Mouse (Mus musculus): ENCODE measurements at regions not wholly inside any gene's neighbourhood (a gene's known extent, or its start where the extent isn't known, plus 50 kb on each side); places are given as distances from the start of the nearest gene placed in this dataset.
"Not testable (repeated sequence)": the region's sequence is repeated elsewhere in the genome, so short reads cannot be mapped to it uniquely, and the experiment has no call there.

DNA sequence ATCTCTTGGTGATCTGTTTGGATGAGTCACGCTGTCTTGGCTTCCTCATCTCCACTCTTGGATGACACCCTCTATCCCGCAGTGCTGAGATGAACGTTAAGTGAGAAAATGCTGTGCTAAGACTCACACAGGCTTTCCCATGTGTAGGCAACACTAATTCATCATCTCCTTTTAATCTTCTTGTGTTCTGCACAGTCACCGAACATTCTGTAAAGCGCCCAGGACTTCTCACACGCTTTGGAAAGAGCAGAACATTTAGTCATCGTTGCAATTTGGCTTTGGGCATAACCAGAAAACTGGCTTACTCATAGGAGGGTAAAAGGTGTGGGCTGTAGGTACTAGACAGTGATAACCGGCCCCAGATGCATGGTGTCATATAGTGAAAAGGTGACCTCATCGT lies 94.9 kb downstream of the Plppr4 start:
- intact Hi-C loops (cut with DNase I): no loop called here
- peak in 1 of 2 experiments; percentile 10 for DNase-seq (ENCODE audit: extremely low spot score in 1 of 2, low spot score in 2 of 2)

DNA sequence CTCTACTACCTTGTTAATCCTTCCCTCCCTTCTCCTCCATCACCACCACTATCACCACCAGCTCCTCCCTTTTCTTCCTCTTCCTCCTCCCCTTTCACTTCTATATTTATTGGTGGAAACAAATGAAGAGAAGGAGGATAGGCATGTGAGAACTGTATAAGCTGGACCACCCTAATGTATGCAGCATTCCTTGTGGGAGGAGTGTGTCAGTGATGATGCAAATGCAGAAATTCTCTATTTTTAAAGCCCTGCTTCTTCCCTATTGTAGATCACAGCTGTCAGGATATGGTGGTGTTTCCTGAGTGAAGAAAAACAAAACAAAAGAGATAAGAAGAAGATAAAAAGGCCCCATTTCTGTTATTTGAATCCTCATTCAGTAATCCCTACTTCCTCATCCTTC lies 112.8 kb downstream of the Plppr4 start:
- DNase-seq (ENCODE audit: extremely low spot score in 1 of 2, low spot score in 2 of 2): no peak
- intact Hi-C loops (cut with DNase I): no loop called here

DNA sequence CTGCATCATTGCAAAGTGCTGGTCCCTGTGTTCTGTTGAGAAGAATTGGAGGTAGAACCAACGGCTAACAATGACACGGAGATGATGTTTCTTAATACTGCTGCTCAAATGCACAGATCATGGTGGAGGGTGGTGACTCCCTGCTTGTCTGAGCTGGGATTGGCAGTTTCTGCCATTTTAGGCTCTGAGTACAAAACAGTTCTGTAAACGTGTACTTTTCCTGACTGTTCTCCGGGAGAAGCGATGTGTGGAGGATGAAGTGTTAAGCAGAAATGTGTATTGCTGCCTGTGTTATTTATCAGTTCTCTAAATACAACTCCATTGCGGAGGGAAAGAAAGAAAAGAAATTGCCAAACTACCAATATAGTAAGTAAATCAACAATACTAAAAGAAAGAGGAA lies 118.9 kb downstream of the Plppr4 start:
- DNase-seq (ENCODE audit: extremely low spot score in 1 of 2, low spot score in 2 of 2): no peak
- intact Hi-C loops (cut with DNase I): no loop called here

DNA sequence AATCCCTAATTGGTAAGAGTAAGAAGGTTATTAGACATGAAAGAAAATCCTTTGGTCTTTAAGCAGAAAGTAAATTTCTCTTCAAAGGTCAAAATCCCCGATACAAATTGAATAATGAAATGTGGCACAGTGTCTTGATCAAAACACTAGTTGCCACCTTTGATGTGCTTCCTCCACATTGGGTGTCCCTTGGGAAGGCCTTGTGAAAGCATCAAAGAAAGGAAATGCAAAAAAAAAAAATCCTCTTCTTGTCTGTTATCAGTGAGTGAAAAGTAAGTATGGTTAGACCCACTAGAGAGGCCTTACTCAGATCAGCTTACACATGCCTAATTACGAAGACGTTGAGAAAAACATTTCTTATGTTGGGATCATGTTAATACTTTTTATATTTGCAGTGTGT lies 134.1 kb downstream of the Plppr4 start:
- DNase-seq (ENCODE audit: extremely low spot score in 1 of 2, low spot score in 2 of 2): no peak
- intact Hi-C loops (cut with DNase I): no loop called here

DNA sequence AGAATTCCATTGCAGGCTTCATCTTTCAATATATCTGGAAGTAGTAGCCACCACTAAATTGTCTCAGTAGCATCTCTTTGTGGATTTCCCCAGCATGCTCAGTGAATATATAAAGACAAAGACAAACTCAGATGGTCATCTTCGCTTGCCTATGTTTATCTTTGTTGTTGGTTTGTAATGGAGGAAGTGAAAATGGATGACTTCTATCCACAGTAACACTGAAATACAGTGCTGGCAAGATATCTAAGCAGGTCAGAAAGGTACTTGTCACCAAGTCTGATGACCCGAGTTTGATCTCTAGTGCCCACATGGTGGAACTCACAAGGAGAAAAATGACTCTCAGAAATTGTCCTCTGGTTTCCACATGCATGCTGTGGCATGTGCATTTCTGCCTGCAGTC lies 135.6 kb downstream of the Plppr4 start:
- no peak for DNase-seq (ENCODE audit: extremely low spot score in 1 of 2, low spot score in 2 of 2)
- intact Hi-C loops (cut with DNase I): no loop called here

DNA sequence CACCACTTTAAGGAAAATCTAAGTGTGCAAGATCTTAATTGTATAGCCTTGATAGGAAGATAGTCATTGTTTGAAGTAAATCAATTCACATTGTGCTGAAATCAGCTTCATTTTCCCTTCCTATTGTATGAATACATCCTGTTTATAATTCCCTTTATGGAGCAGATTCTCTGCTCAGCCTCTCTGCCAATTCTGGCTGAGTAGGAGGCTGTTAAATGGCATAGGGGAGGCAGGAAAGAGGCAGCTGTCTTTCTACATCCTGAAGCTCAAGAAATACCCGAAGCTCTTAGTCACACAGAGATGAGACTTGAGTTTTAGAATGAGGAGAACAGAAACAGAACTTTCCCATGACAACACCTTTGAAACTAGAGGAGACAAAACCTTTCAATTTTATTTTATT lies 142.7 kb downstream of the Plppr4 start:
- peak in 1 of 2 experiments; percentile 6 for DNase-seq (ENCODE audit: extremely low spot score in 1 of 2, low spot score in 2 of 2)
- intact Hi-C loops (cut with DNase I): no loop called here

DNA sequence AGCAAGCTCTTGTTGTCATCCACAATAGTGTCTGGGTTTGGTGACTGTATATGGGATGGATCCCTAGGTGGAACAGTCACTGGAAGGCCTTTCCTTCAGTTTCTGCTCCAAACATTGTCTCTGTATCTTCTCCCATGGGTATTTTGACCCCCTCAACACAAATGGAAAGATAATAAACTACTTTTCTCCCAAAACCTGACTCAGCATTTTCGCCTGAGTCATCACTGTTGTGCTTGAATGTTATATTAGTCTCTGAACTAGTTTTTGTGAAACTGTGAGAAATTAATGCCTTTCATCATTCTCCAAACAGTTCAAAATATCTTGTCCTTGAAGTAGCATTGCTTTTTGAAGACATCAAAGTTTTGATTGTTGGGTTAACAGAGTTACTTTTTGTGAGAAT lies 168.8 kb downstream of the Plppr4 start:
- no peak for DNase-seq (ENCODE audit: extremely low spot score in 1 of 2, low spot score in 2 of 2)
- intact Hi-C loops (cut with DNase I): no loop called here

DNA sequence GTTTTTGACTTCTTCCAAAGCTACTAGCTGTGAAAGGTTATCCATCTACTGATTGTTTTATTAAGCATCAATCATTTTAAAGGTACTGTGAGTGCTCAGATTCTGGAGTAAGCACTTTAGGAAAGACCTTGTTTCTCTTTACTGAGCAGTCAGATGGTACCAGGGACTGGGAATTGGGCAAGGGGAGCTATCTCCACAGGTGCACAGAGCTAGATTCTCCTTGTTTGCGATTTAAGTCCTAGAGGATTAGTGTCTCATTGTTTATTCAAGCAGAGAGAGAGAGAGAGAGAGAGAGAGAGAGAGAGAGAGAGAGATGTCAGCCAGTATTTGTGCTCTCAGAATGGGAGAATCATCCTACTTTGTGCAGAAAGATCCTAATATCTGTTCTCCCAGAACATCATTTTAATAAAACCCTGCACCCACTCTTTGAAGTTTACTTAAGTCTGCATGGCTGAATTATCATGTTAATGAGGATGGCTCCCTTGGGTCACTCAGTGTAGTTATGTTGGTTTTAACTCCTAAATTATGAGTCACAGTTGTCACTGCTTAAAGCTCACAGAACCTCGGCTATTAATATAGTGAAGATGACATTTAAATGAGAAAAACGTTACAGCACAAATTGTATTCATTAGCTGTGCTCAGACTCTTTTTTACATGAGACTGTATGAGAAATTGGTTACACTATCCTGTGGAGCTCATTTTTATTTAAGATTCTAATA lies 171.7 kb downstream of the Plppr4 start:
- intact Hi-C loops (cut with DNase I): no loop called here
- no peak for DNase-seq (ENCODE audit: extremely low spot score in 1 of 2, low spot score in 2 of 2)

DNA sequence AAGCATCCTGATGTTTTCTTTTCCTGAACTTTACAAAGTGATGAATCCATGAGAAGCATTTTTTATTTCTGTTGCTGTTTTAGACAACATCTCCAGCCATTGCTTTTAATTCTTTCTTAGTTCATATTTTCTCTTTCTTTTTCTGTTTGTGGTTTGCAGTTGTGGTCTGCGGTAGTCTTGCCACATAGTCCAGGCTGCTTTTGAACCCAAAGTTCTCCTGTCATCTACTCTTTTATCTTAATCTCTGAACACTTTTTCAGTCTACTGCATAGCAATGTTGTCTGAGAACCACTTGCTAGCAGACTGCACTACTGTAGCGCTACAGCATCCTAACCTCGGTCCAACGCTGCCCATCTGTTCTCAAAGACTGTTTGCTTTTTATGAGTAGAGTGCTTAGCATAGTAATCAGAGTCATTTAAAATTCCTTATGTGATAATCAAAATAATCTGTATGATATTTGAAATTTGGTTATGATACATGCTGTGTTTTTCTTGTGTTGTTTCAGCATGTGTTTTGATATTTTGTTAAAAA lies 177.0 kb downstream of the Plppr4 start:
- intact Hi-C loops (cut with DNase I): no loop called here
- DNase-seq (ENCODE audit: extremely low spot score in 1 of 2, low spot score in 2 of 2): peak in 1 of 2 experiments; percentile 17

DNA sequence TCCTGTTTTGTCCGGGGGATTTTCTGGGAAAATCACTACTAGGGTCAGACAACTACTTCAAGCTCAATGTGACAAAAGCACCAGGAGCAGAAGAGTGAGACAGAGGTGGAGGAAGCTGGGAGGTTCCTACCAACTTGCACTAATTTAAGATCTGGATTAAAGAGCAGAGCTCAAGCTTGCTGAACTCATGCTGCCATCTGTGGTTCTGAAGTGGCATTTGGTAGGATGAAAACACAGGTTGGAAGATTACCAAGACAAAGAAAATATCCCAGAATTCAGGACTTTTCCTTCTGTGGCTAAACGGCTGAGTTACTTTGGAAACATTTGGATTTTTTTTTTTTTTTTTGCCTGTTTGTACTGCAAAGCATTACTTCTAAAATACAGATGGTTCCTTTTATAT lies 190.9 kb downstream of the Plppr4 start:
- intact Hi-C loops (cut with DNase I): no loop called here
- DNase-seq (ENCODE audit: extremely low spot score in 1 of 2, low spot score in 2 of 2): no peak

DNA sequence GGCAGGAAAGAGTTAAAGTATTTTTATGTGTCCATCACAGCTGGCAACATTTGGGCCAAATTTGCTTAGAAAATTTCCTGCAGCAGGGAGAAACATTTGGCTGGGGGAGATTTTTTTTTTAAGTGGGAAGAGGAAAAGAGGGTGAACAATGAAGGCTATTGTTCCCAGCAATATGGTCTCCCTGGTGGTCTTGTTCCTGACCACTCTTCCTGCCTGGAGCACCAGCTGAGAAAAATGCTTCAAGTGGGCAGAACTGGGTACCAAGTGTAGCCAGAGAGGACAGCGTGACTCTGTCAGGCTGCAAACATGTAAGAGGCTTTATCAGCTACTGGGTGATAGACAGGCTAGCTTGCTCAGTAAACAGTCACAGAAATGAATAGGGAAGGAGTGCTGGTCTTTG lies 194.3 kb upstream of the Palmd start:
- intact Hi-C loops (cut with DNase I): no loop called here
- DNase-seq (ENCODE audit: extremely low spot score in 1 of 2, low spot score in 2 of 2): no peak

DNA sequence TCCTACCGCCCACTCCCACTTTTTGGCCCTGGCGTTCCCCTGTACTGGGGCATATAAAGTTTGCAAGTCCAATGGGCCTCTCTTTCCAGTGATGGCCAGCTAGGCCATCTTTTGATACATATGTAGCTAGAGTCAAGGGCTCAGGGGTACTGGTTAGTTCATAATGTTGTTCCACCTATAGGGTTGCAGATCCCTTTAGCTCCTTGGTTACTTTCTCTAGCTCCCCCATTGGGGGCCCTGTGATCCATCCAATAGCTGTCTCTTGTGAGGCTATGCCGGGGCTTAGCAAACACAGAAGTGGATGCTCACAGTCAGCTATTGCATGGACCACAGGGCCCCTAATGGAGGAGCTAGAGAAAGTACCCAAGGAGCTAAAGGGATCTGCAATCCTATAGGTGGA lies 191.9 kb upstream of the Palmd start:
- intact Hi-C loops (cut with DNase I); DNase-seq (ENCODE audit: extremely low spot score in 1 of 2, low spot score in 2 of 2): not testable (repeated sequence)

DNA sequence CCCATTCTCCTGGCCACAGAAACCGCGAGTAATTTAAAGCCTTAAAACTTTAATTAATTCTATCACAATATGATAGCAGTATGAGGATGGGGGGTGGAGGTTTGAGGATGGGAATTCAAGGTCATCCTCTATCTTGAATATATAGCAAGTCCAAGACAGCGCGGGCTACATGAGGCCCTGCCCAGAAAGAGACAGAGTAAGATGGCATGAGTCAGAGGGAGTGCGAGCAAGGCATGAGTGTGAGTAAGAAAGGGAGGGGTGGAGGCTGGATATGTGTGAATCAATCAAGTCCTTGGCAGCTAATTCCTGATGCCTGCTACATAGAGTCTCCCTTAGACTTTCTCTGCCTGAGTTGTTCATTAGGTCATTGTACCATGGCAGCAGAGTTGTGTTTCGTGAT lies 186.5 kb upstream of the Palmd start:
- intact Hi-C loops (cut with DNase I): loop anchor here (10.0 kb wide), 1 partner anchor 200 kb away; no protein-coding TSS in a partner anchor
- no peak for DNase-seq (ENCODE audit: extremely low spot score in 1 of 2, low spot score in 2 of 2)

DNA sequence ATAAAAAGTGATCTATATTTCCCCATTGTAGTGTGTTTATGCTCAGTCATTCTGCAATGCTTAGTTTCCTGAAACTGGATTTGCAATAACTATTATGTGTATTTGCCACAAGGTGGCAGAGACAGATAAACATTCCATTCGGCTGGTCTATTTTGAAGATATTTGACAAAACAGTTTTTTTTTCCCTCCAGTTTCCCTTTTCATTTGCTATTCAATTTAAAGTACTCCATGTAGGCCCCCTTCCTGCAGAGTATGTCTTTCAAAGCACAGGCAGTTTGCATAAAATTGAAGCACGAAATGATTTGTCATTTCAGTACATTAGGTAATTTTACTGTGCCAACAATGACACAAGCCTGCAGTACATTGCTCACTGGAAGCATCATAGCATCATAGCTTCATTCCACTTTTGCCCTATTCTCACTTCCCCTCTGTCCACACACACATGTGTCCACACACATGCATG lies 184.3 kb upstream of the Palmd start:
- DNase-seq (ENCODE audit: extremely low spot score in 1 of 2, low spot score in 2 of 2): peak in 1 of 2 experiments; percentile 28
- intact Hi-C loops (cut with DNase I): loop anchor here (2.0 to 10.0 kb wide), 2 partner anchors 202 to 286 kb away; no protein-coding TSS in a partner anchor

DNA sequence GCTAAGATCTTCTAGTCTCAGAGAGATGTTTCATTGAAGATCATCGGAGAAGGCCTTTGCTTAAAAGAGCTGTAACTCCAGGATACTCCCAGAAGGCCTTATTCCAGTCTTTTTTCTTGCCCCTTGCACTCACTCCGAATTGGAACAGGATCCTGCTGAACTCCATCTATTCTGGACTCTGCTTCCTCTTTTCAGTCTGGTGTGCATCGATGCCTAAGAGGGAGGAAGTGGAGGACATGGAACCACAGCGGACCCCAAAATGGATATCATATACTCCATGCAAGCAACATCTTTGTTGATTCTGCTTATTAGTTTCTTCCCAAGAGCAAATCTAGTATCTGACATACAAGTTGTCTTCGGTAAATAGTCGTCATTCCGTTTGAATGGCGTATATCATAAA lies 183.6 kb upstream of the Palmd start:
- no peak for DNase-seq (ENCODE audit: extremely low spot score in 1 of 2, low spot score in 2 of 2)
- intact Hi-C loops (cut with DNase I): loop anchor here (2.0 to 10.0 kb wide), 2 partner anchors 202 to 286 kb away; no protein-coding TSS in a partner anchor

DNA sequence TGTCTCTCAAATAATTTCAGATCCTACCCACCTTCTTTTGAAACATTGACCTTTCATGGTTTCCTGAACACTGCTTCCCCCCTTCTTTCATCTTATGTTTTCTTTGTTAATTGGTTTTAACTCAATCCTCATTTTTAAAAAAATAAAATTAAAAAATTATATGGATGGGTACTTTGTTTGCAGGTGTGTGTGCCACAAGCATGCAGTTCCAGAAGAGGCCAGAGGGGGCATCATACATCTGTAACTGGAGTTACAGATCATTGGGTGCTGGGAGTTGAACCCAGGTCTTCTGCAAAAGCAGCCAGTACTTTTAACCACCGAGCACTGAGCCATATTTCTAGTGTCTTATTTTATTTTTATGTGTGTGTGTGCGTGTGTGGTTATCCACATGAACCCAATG lies 178.6 kb upstream of the Palmd start:
- DNase-seq (ENCODE audit: extremely low spot score in 1 of 2, low spot score in 2 of 2): no peak
- intact Hi-C loops (cut with DNase I): no loop called here

DNA sequence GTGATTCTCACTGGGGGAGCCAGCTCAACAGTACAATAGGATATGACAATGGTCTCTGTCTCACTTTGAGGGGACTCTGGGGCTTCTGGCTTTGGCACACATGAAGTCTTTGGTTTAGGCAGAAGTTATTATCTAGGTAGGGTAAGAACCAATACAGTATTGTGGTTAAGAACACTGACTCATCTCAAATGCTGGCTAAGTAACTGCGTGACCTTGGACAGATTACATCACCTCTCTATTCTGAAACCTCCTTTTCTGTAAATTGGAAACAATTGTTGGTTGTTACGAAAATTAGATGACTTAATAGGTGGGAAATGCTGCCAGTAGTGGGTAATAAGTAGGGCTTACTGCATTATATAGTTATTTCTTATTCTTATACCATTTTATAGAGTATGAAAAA lies 171.0 kb upstream of the Palmd start:
- intact Hi-C loops (cut with DNase I): no loop called here
- DNase-seq (ENCODE audit: extremely low spot score in 1 of 2, low spot score in 2 of 2): no peak

DNA sequence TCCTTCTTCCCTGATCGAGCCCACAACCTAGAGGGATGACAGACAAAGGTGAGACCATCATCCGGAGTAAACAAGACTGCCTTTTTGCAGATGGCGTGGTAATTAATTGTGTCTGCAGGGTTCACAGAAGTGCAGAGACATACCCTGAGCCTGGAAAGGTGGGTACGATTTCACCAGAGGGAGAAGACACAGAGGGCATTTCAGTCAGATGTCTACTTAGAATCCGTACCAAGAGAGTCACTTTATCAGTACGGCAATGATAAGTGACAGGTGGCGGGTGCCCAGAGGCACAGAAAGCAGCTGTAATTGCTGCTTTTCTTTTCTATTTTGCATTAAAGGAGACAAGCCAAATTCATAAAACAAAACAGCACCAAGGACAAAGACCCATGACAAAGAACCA lies 169.9 kb upstream of the Palmd start:
- no peak for DNase-seq (ENCODE audit: extremely low spot score in 1 of 2, low spot score in 2 of 2)
- intact Hi-C loops (cut with DNase I): no loop called here

DNA sequence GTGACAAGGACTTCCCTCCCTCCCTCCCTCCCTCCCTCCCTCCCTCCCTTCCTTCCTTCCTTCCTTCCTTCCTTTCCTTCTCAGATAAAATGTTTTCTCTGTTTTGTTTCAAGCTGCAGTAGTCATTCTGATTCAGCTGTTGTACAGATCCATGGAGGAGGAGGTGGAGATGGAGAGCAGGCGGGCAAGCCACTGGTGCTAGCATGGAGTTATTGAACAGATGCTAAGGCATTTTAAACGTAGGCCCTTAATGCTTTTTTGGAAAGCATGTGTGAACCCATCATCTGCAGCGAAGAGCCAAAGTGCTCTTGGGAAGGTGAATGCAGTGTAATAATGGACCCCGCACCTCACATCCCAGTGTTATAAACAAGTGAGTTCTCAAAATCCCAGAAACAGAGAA lies 164.1 kb upstream of the Palmd start:
- intact Hi-C loops (cut with DNase I): no loop called here
- no peak for DNase-seq (ENCODE audit: extremely low spot score in 1 of 2, low spot score in 2 of 2)

DNA sequence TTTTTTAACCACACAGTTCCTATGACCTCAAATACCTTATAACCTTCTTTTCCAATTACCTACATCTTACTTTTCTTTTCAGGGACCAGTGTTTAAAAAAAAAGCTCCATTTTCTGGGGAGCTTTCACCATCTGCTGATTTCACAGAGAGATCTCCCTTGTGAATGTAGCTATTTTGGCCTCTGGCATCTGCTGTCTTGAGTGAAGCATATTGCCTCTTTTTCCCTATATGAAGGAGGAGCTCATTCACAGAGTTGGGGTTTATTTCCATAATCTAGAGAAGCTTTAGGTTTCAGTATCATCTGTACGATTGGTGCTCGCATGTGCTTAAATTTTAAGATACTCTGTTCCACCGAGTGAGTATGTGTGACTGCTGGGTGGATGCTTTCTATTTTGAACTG lies 153.4 kb upstream of the Palmd start:
- intact Hi-C loops (cut with DNase I): loop anchor here (10.0 kb wide), 1 partner anchor 313 kb away; no protein-coding TSS in a partner anchor
- DNase-seq (ENCODE audit: extremely low spot score in 1 of 2, low spot score in 2 of 2): peak in 1 of 2 experiments; percentile 14

Measured in left cerebral cortex, postnatal 10 days (tissue).